Comparison of ENCODE assay signal across 23 mouse cellular contexts in the genomic region with DNA sequence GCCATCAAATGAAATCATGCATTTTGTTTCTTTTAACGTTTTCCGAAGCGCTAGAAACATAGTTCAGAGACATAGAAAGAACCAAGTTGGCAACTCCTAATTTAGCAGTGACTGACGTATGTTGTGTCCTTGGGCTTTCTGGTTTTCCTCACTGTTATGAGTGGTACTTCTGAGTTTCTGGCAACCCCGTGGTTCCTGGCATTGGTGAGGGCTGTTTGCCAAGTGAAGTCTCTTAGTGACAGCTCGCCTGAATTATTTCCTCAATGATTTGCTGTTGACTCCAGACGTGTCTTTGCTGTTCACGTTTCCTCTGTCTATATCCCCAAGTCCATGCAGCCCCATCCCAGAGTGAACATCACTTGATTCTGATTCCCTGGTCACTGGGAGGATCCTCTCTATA. TPM values are rescaled to one million over a fixed set of nuclear protein-coding genes. Genes with fewer than 3 reads are reported as not detected.
"Had no signal": no experiment of that assay in that cellular context is flagged by ENCODE, and none has a peak within 500 bp of the region (broad histone marks: within the 10 kb centered on the region; RNA-seq: fewer than 3 reads in every experiment).

No protein-coding gene starts in this region.

- H3K9ac ChIP-seq: limb, embryonic 12.5 days; limb, embryonic 15.5 days; liver, embryonic 14.5 days; liver, postnatal 0 days; lung, embryonic 14.5 days; midbrain, embryonic 13.5 days; neural tube, embryonic 13.5 days; stomach, embryonic 15.5 days had no signal

- H3K27ac ChIP-seq: kidney, postnatal 0 days; limb, embryonic 12.5 days; limb, embryonic 15.5 days; liver, embryonic 14.5 days; macrophage; midbrain, embryonic 10.5 days; midbrain, embryonic 13.5 days; neural tube, embryonic 13.5 days; stomach, embryonic 15.5 days had no signal

- ATAC-seq: liver, postnatal 0 days; lung, postnatal 0 days; midbrain, embryonic 13.5 days; midbrain, embryonic 16.5 days had no signal

- H3K36me3 ChIP-seq: limb, embryonic 12.5 days; limb, embryonic 15.5 days; midbrain, embryonic 10.5 days; midbrain, embryonic 13.5 days; neural tube, embryonic 13.5 days; stomach, embryonic 15.5 days had no signal

- H3K27me3 ChIP-seq: limb, embryonic 12.5 days; limb, embryonic 15.5 days; midbrain, embryonic 13.5 days; neural tube, embryonic 13.5 days; stomach, embryonic 15.5 days had no signal

- H3K4me3 ChIP-seq: limb, embryonic 12.5 days; limb, embryonic 15.5 days; midbrain, embryonic 10.5 days; midbrain, embryonic 13.5 days; myocyte; neural tube, embryonic 13.5 days; stomach, embryonic 15.5 days had no signal

- DNase-seq: kidney, postnatal 25 days; layer of hippocampus, postnatal 36 days; left cerebral cortex, postnatal 4 days; liver, postnatal 0 days; lung, embryonic 14.5 days; retina, postnatal 1 day; right cerebral cortex, postnatal 25 days; spleen, adult 18-20 months; thymus, postnatal 25 days had no signal

- H3K4me1 ChIP-seq: limb, embryonic 12.5 days; limb, embryonic 15.5 days; midbrain, embryonic 10.5 days; midbrain, embryonic 13.5 days; neural tube, embryonic 13.5 days; stomach, embryonic 15.5 days had no signal

RNA-seq across cellular contexts. Expression of a gene that starts 19.6 kb away (rescaled TPM):
- total RNA-seq: monocyte, adult 5-6 weeks; neutrophil, adult 5-6 weeks had no signal
- polyA plus RNA-seq: macrophage had no signal
